Mouse (Mus musculus): ENCODE measurements at regions not wholly inside any gene's neighbourhood (a gene's known extent, or its start where the extent isn't known, plus 50 kb on each side); places are given as distances from the start of the nearest gene placed in this dataset.
A peak's percentile ranks its signal among the peaks of the same experiment; 100 is the strongest.

GRCm38 (mm10) chr5:106088478-106089185, 212.3 kb downstream of the Zfp326 start:
- WGBS, result 87% methylated on average over 5 of the region's 5 CpGs
- H3K4me3 ChIP-seq (replicated peaks), result no peak overlapping the region
- no peak overlapping the region for H3K4me2 ChIP-seq
- H3K9ac ChIP-seq, result no peak overlapping the region
- no peak overlapping the region for H3K27ac ChIP-seq
- H3K9me3 ChIP-seq (replicated peaks), result no peaks in the 10 kb centered on the region
- H3K36me3 ChIP-seq, result no peaks in the 10 kb centered on the region
- ATAC-seq (replicated peaks; ENCODE audit: low FRiP score), result no peak
- no peaks in the 10 kb centered on the region for H3K4me1 ChIP-seq
- H3K27me3 ChIP-seq, result no peaks in the 10 kb centered on the region

GRCm38 (mm10) chr5:106083786-106084185, 207.4 kb downstream of the Zfp326 start:
- Histone ChIP-seq H3K4me1 (no peaks in the 10 kb centered on the region), H3K9me3 (replicated peaks) (no peaks in the 10 kb centered on the region), H3K4me2 (no peak overlapping the region), H3K27ac (no peak overlapping the region), H3K9ac (no peak overlapping the region), H3K36me3 (no peaks in the 10 kb centered on the region), H3K27me3 (no peaks in the 10 kb centered on the region), H3K4me3 (replicated peaks) (no peak overlapping the region)
- ATAC-seq (replicated peaks; ENCODE audit: low FRiP score), result no peak
- WGBS, result 83% methylated on average over 4 of the region's 4 CpGs

- no peak for ATAC-seq (replicated peaks; ENCODE audit: low FRiP score)
- H3K4me3 ChIP-seq (replicated peaks), result no peak overlapping the region
- 74% methylated on average over 7 of the region's 7 CpGs for WGBS
These were observed 206.5 kb downstream of the Zfp326 start for GRCm38 (mm10) chr5:106082891-106083290.

GRCm38 (mm10) chr5:106067124-106067551, 190.8 kb downstream of the Zfp326 start:
- Histone ChIP-seq H3K36me3 (no peaks in the 10 kb centered on the region), H3K9me3 (replicated peaks) (peaks cover 4% of the 10 kb centered on the region; the same call in 1 of the 2 replicates), H3K4me3 (replicated peaks) (no peak overlapping the region), H3K9ac (no peak overlapping the region), H3K27ac (no peak overlapping the region), H3K27me3 (no peaks in the 10 kb centered on the region), H3K4me1 (no peaks in the 10 kb centered on the region), H3K4me2 (no peak overlapping the region)
- WGBS, result 86% methylated on average over 9 of the region's 9 CpGs
- no peak for ATAC-seq (replicated peaks; ENCODE audit: low FRiP score)

More at GRCm38 (mm10) chr5:106082891-106083290, 206.5 kb downstream of the Zfp326 start:
- no peaks in the 10 kb centered on the region for H3K9me3 ChIP-seq (replicated peaks)
- no peaks in the 10 kb centered on the region for H3K27me3 ChIP-seq
- no peaks in the 10 kb centered on the region for H3K36me3 ChIP-seq
- no peak overlapping the region for H3K4me2 ChIP-seq
- no peak overlapping the region for H3K9ac ChIP-seq
- H3K4me1 ChIP-seq, result no peaks in the 10 kb centered on the region
- H3K27ac ChIP-seq, result no peak overlapping the region

- H3K4me1 ChIP-seq, result no peaks in the 10 kb centered on the region
- no peak overlapping the region for H3K9ac ChIP-seq
- H3K27me3 ChIP-seq, result no peaks in the 10 kb centered on the region
- H3K9me3 ChIP-seq (replicated peaks), result peaks cover 4% of the 10 kb centered on the region; the same call in 1 of the 2 replicates
- no peak for ATAC-seq (replicated peaks; ENCODE audit: low FRiP score)
- H3K27ac ChIP-seq, result no peak overlapping the region
- no peak overlapping the region for H3K4me2 ChIP-seq
- H3K36me3 ChIP-seq, result no peaks in the 10 kb centered on the region
- no peak overlapping the region for H3K4me3 ChIP-seq (replicated peaks)
These were observed 190.3 kb downstream of the Zfp326 start for GRCm38 (mm10) chr5:106066706-106067105.

GRCm38 (mm10) chr5:106064366-106064765, 188.0 kb downstream of the Zfp326 start:
- no peak for ATAC-seq (replicated peaks; ENCODE audit: low FRiP score)
- WGBS, result 77% methylated on average over 7 of the region's 7 CpGs
- H3K4me1 ChIP-seq, result no peaks in the 10 kb centered on the region
- no peak overlapping the region for H3K27ac ChIP-seq
- H3K36me3 ChIP-seq, result no peaks in the 10 kb centered on the region
- no peak overlapping the region for H3K4me2 ChIP-seq
- H3K4me3 ChIP-seq (replicated peaks), result no peak overlapping the region
- H3K9me3 ChIP-seq (replicated peaks), result peaks cover 4% of the 10 kb centered on the region; the same call in 1 of the 2 replicates
- H3K27me3 ChIP-seq, result no peaks in the 10 kb centered on the region
- no peak overlapping the region for H3K9ac ChIP-seq

GRCm38 (mm10) chr5:106062926-106063325, 186.6 kb downstream of the Zfp326 start:
- H3K27me3 ChIP-seq, result no peaks in the 10 kb centered on the region
- no peaks in the 10 kb centered on the region for H3K36me3 ChIP-seq
- H3K9me3 ChIP-seq (replicated peaks), result peaks cover 4% of the 10 kb centered on the region; the same call in 1 of the 2 replicates
- H3K9ac ChIP-seq, result no peak overlapping the region
- ATAC-seq (replicated peaks; ENCODE audit: low FRiP score), result no peak
- H3K4me1 ChIP-seq, result no peaks in the 10 kb centered on the region
- no peak overlapping the region for H3K4me3 ChIP-seq (replicated peaks)
- H3K4me2 ChIP-seq, result no peak overlapping the region
- H3K27ac ChIP-seq, result no peak overlapping the region
- WGBS, result 61% methylated on average over 6 of the region's 6 CpGs

- WGBS, result 8% methylated on average over 9 of the region's 9 CpGs
- Histone ChIP-seq H3K9ac (no peak overlapping the region), H3K9me3 (replicated peaks) (no peaks in the 10 kb centered on the region), H3K36me3 (no peaks in the 10 kb centered on the region), H3K27me3 (no peaks in the 10 kb centered on the region), H3K4me3 (replicated peaks) (no peak overlapping the region), H3K4me2 (no peak overlapping the region), H3K27ac (no peak overlapping the region), H3K4me1 (0 out of 2 replicates have a peak, but pooled peaks cover 2% of the 10 kb centered on the region)
- no peak for ATAC-seq (replicated peaks; ENCODE audit: low FRiP score)
These were observed 180.3 kb downstream of the Zfp326 start for GRCm38 (mm10) chr5:106056631-106057030.

- ATAC-seq (replicated peaks; ENCODE audit: low FRiP score), result 0 out of 2 replicates have a peak, but pooled peaks have one; percentile 4
- no peaks in the 10 kb centered on the region for H3K36me3 ChIP-seq
- no peak overlapping the region for H3K9ac ChIP-seq
- H3K27me3 ChIP-seq, result no peaks in the 10 kb centered on the region
- WGBS, result 34% methylated on average over 8 of the region's 8 CpGs
- H3K4me3 ChIP-seq (replicated peaks), result no peak overlapping the region
- H3K4me1 ChIP-seq, result 0 out of 2 replicates have a peak, but pooled peaks cover 2% of the 10 kb centered on the region
- no peak overlapping the region for H3K4me2 ChIP-seq
- no peaks in the 10 kb centered on the region for H3K9me3 ChIP-seq (replicated peaks)
- no peak overlapping the region for H3K27ac ChIP-seq
These were observed 178.9 kb downstream of the Zfp326 start for GRCm38 (mm10) chr5:106055221-106055620.

GRCm38 (mm10) chr5:106051026-106051425, 174.7 kb downstream of the Zfp326 start:
- no peaks in the 10 kb centered on the region for H3K36me3 ChIP-seq
- no peaks in the 10 kb centered on the region for H3K9me3 ChIP-seq (replicated peaks)
- no peaks in the 10 kb centered on the region for H3K4me1 ChIP-seq
- no peak overlapping the region for H3K27ac ChIP-seq
- no peak overlapping the region for H3K9ac ChIP-seq
- no peak overlapping the region for H3K4me2 ChIP-seq
- H3K4me3 ChIP-seq (replicated peaks), result no peak overlapping the region
- H3K27me3 ChIP-seq, result no peaks in the 10 kb centered on the region
- ATAC-seq (replicated peaks; ENCODE audit: low FRiP score), result no peak
- WGBS, result 90% methylated on average over 8 of the region's 8 CpGs

GRCm38 (mm10) chr5:106044878-106045585, 168.7 kb downstream of the Zfp326 start:
- Histone ChIP-seq H3K9ac (no peak overlapping the region), H3K4me3 (replicated peaks) (no peak overlapping the region), H3K4me1 (no peaks in the 10 kb centered on the region), H3K27ac (no peak overlapping the region), H3K9me3 (replicated peaks) (no peaks in the 10 kb centered on the region), H3K4me2 (no peak overlapping the region), H3K27me3 (no peaks in the 10 kb centered on the region), H3K36me3 (no peaks in the 10 kb centered on the region)
- no peak for ATAC-seq (replicated peaks; ENCODE audit: low FRiP score)
- WGBS, result 86% methylated on average over 12 of the region's 12 CpGs

GRCm38 (mm10) chr5:106038321-106038720, 162.0 kb downstream of the Zfp326 start:
- no peak for ATAC-seq (replicated peaks; ENCODE audit: low FRiP score)
- no peaks in the 10 kb centered on the region for H3K9me3 ChIP-seq (replicated peaks)
- no peak overlapping the region for H3K9ac ChIP-seq
- H3K27me3 ChIP-seq, result no peaks in the 10 kb centered on the region
- no peak overlapping the region for H3K27ac ChIP-seq
- H3K4me3 ChIP-seq (replicated peaks), result no peak overlapping the region
- H3K4me2 ChIP-seq, result no peak overlapping the region
- 94% methylated on average over 18 of the region's 18 CpGs for WGBS
- peaks cover 11% of the 10 kb centered on the region; the same call in 1 of the 2 replicates for H3K4me1 ChIP-seq
- no peaks in the 10 kb centered on the region for H3K36me3 ChIP-seq

All from kidney, embryonic 15.5 days (tissue).